Mouse (Mus musculus) bone marrow, adult 2 months (tissue): ENCODE data around the gene Pde4d. TPM values are rescaled to one million over a fixed set of nuclear protein-coding genes. Genes with fewer than 3 reads are reported as not detected.

Experiments used
- H3K27ac ChIP-seq: fragments of 200-500 bp; 2 replicates; pipeline ENCODE4 v1.5.1; 2012; ENCODE audit warnings: low read depth, mild to moderate bottlenecking, control low read depth, inconsistent platforms, low read length; ENCODE audit not compliant: control insufficient read depth, poor library complexity, insufficient read depth
- H3K4me1 ChIP-seq: fragments of 200-500 bp; 2 replicates; pipeline ENCODE4 v1.6.1; 2011; ENCODE audit warnings: low read length; ENCODE audit not compliant: control insufficient read depth, insufficient read depth
- H3K4me3 ChIP-seq: fragments of 200-500 bp; replicated peaks from 2 replicates; pipeline ENCODE3; 2011; ENCODE audit warnings: mild to moderate bottlenecking, low read depth, low read length, control low read depth; ENCODE audit not compliant: control insufficient read depth
- CTCF ChIP-seq: fragments of 200-500 bp; IDR thresholded peaks from 2 replicates; pipeline ENCODE4 v1.5.1; 2011; ENCODE audit warnings: low read length, control low read depth; ENCODE audit not compliant: control insufficient read depth, insufficient read depth
- POLR2A ChIP-seq: fragments of 200-500 bp; IDR thresholded peaks from 2 replicates; pipeline ENCODE4 v1.6.1; 2011; ENCODE audit warnings: low read depth, mild to moderate bottlenecking, control low read depth, low read length, borderline replicate concordance; ENCODE audit not compliant: control insufficient read depth
- WGBS: fragments of 180-500 bp; shearing (Covaris S2); methylation state at CpG from one replicate; pipeline ENCODE4 v1.1.7; 2018; 5-methylcytosine and 5-hydroxymethylcytosine counted together
- polyA plus RNA-seq: library from polyadenylated mRNA; stranded (reverse); fragments of >200 nt; gene quantifications from 2 replicates; pipeline ENCODE4 v1.2.4, GENCODE M21; 2011; ENCODE audit warnings: low replicate concordance; ENCODE audit not compliant: missing spikeins, insufficient read depth, insufficient read length

The Pde4d gene
- polyA plus RNA-seq, 1 experiment, result 17.6 TPM

- peaks cover 2% of the 10 kb centered on the region; the same call in 1 of the 2 replicates for H3K4me1 ChIP-seq
- under 1% methylated on average over 11 of the region's 11 CpGs for WGBS
- peak overlapping the region; percentile 42 for H3K4me3 ChIP-seq
- TF ChIP-seq CTCF (no peak), POLR2A (no peak)
- no peak overlapping the region for H3K27ac ChIP-seq
These were observed 789.5 kb downstream of the Pde4d start for GRCm38 (mm10) chr13:109239296-109239695.

DNA sequence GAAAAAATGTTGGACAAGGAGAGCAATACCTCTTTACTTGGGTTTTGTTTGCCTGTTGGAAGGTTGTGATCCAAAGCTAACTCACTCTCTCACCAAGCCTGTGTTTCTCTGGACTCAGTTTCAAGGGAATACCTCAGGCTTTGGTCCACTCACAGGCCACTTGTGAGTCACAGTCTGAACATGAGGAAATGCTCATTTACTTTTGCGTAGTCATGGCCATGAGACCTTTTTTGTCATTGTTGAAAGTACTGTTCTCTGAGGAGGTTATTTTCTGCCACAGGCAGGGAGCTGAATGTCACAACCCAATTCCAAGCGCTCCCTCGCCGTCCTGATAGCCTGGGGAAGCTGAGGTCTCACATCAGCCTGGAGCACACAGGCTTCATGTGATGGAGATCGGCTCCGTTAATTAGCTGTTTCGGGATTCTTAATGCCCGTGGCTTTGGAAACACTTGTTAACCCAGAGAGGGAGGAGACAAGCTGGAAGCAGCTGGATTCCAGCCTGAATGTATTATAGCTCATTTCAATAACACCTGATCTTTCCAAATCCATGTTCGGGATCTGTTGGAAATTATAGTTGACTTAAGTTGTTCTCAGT lies 792.8 kb downstream of the Pde4d start:
- Histone ChIP-seq H3K4me3 (no peak overlapping the region), H3K27ac (no peak overlapping the region), H3K4me1 (peaks cover 2% of the 10 kb centered on the region; the same call in 1 of the 2 replicates)
- TF ChIP-seq POLR2A, result no peak
- TF ChIP-seq CTCF, result no peak
- 78% methylated on average over 9 of the region's 9 CpGs for WGBS

DNA sequence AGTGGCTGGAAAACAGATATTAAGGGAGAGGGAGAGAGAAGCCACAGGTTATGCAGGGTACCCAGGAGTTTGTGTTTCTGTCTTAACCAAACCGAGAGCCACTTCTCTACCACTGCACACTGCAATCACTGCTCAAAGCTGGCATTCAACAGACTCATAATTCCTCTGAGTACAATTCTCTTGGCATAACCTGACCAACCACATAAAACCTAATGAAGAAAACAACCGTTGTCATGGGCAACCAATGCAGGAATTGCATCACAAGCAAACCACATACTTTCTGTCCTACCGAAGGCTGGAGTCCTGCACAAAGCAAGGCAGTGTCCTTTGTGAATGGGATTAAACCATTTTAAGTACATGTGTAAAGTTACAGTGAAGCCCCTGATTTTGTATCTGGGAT lies 793.4 kb downstream of the Pde4d start:
- no peak overlapping the region for H3K27ac ChIP-seq
- TF ChIP-seq CTCF (no peak), POLR2A (no peak)
- H3K4me1 ChIP-seq, result peaks cover 2% of the 10 kb centered on the region; the same call in 1 of the 2 replicates
- 16% methylated on average over 3 of the region's 3 CpGs for WGBS
- no peak overlapping the region for H3K4me3 ChIP-seq

- no peak overlapping the region for H3K4me3 ChIP-seq
- no peak for TF ChIP-seq CTCF
- no peak for TF ChIP-seq POLR2A
- no peaks in the 10 kb centered on the region; the same call in 1 of the 2 replicates for H3K4me1 ChIP-seq
- H3K27ac ChIP-seq, result no peak overlapping the region
- 54% methylated on average over 4 of the region's 4 CpGs for WGBS
These were observed 797.3 kb downstream of the Pde4d start for GRCm38 (mm10) chr13:109247061-109247460.

DNA sequence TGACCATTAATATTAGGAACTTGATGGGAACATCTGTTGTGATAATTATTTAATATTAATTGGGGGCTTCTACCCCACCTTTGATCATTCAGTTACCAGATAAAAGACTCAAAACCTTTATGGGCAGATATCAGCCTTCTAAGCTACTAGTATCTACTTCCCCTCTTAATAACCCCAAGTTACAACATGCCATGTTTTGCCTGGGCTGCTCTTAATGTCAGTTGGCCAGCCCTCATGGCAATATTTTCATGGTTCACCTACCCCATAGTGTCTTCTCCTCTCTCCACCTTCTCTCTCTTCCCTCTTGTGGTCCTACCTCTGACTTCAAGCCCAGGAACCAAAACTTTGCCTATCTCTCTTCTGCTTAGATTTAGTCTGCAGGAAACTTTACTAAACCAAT lies 799.6 kb downstream of the Pde4d start:
- Histone ChIP-seq H3K27ac (no peak overlapping the region), H3K4me3 (no peak overlapping the region), H3K4me1 (no peaks in the 10 kb centered on the region; the same call in 1 of the 2 replicates)
- TF ChIP-seq CTCF, result no peak

GRCm38 (mm10) chr13:109255634-109256033 lies 805.9 kb downstream of the Pde4d start:
- TF ChIP-seq POLR2A (no peak), CTCF (no peak)
- H3K4me1 ChIP-seq, result no peaks in the 10 kb centered on the region
- no peak overlapping the region for H3K27ac ChIP-seq
- 76% methylated on average over 4 of the region's 4 CpGs for WGBS
- no peak overlapping the region for H3K4me3 ChIP-seq

DNA sequence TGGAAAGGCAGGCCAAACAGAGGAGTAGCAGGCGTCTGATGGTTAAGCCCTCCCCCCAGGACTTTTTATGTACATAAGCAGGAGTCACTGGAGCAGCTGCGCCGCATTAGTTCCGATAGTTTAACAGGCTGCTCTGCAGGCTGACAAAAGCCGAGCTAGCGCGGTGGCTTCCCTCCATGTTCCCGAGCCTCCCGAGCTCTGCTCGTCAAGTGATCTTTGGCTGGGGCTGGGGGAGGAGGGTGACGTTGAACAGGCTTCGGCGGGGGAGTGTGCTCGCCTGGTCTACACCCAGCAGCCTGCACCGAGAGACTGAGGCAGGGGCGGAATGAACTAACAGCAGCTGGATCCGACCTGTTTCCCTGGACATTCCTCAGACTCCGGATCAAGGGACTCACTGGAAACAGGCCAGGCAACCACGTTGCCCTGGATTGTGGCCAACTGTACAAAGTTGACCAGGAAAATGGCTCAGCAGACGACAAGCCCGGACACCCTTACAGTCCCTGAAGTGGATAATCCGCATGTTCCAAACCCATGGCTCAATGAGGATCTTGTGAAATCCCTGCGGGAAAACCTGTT lies 810.6 kb downstream of the Pde4d start:
- Histone ChIP-seq H3K4me1 (no peaks in the 10 kb centered on the region; the same call in 1 of the 2 replicates), H3K27ac (no peak overlapping the region), H3K4me3 (peak overlapping the region; percentile 35)
- TF ChIP-seq POLR2A (no peak), CTCF (no peak)
- WGBS, result under 1% methylated on average over 23 of the region's 23 CpGs

DNA sequence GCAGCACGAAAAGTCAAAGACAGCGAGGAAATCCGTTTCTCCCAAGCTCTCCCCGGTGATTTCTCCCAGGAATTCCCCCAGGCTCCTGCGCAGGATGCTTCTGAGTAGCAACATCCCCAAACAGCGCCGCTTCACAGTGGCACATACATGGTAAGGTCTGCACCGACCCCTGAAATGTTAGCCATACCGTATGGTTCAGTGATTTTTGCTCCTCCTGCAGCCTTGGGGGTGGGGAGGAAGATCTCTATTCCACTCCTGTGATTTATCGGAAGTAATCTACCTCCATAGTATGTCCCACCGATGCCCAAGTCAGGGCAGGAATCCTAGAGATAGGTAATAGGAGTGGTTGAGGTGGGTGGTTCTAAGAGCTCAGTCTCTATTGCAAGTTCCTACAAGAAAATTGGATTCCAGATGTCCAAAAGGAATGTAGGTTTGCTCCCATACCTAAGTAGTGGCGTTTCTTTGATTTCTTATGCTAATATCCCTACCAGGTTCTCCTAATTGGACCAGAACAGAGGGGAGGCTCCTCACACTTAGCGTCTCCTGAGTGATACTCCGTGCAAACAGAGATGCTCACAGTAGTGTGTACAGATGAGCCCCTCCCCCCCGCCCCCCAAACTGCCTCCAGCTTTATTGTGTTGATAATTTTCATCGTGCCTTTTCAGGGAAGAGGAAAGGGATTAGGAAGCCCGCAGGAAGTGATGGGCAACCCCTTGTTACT lies 811.2 kb downstream of the Pde4d start:
- 3% methylated on average over 17 of the region's 17 CpGs for WGBS

More for the DNA sequence above, 811.2 kb downstream of the Pde4d start:
- H3K4me3 ChIP-seq, result peak overlapping the region; percentile 2
- no peak overlapping the region for H3K27ac ChIP-seq
- no peaks in the 10 kb centered on the region; the same call in 1 of the 2 replicates for H3K4me1 ChIP-seq
- TF ChIP-seq POLR2A, result no peak
- no peak for TF ChIP-seq CTCF
